Mouse (Mus musculus) ovary, postnatal 10 days (tissue): ENCODE measurements at regions not wholly inside any gene's neighbourhood (a gene's known extent, or its start where the extent isn't known, plus 50 kb on each side); places are given as distances from the start of the nearest gene placed in this dataset.

ENCODE experiments used
- DNase-seq: peaks from one replicate; pipeline ENCODE4 v3.0.0; 2022; ENCODE audit warnings: low spot score

DNA sequence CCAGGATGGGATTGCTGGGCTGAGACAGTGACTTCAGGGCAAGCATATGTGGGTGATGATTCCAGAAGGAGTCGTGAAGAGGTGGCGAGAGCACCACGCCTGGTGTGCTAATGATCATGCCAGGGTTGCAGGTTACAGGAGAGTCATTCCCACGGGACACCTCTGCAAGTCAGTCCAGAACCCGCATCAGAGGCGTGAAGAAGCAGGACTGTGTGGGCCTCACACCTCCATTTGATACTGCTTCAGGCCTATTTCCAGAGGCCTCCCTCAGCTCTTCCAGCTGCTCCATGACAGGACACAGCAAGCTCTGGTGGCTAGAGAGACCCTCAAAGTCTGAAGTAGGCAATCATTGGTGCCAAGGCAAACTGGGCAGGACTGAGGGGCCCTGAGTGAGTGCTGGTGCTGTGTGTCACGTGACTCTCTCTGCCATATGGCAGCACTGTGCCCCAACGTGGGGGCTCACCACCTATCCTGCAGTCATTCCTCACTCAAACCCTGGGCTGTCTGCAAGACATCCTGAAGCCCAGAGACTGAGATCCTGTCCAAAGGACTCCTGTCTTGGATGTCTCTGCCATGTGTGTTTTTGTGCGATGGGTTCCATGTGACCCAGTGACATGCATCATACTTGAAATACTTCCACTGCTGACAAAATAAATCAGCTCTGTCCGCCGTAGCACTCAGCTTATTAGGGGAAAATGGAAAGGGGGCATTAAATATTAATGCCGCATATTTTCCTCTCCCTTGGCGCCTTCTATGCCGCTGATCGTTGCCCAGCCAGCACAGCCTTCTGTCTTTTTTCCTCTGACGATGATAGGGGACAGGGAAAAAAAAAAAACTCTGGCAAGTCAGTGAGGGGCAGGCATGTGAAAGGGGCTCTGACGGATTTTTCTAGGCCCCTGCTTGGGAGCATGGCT, 247.6 kb upstream of the Habp2 start:
- DNase-seq = no peak

- no peak for DNase-seq
Measured at GRCm38 (mm10) chr19:56041930-56042329, 245.0 kb upstream of the Habp2 start.

DNA sequence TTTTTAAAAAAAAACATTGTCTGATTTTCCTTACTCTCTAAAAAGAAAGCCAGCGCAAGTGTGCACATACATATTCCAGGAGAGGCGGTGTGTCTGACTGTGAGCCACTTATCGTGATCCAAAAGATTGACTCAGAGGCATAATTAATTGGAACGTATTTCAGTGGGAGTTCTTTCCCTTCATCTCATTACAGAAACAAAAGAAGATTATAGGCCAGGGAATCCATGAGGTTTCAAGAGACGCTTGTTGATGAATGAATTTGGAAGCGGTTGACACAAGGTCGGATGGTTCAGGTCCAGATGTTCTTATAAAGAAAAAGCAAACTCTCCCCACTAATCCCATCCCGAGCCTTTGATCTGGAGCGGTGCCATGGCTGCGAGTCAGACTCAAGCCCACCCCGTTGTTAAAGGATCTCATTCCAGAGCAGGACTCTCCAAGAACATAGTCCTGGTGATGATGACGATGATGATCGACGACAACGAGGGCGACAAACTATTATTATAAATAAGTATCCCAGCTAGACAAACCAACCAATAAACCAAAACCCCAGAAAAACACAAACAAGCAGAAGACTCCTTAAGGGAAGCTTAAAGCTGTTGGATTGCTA, 240.1 kb upstream of the Habp2 start:
- DNase-seq = no peak

GRCm38 (mm10) chr19:56054186-56054585, 232.8 kb upstream of the Habp2 start:
- DNase-seq = no peak

GRCm38 (mm10) chr19:56056397-56056796, 230.5 kb upstream of the Habp2 start:
- DNase-seq = no peak

GRCm38 (mm10) chr19:56061882-56062540, 224.9 kb upstream of the Habp2 start:
- DNase-seq = no peak

DNA sequence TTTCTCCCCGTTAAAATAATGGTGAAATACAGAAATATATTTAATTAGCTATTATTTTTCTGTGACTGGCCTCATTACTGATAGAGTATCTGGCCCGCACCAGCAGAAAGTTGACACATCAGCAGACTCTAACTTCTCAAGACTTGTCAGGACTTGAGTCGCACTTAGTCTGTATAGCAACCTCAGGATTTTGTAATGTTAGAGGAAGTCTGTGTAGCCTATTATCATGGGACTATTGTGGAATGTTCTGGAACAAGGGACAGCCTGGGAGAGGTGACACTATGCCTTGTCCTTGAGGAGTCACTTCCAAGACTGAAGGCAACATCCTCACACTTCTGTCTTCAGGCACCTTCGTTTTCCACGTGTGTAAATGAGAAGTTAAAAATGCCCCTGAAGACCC, 223.8 kb upstream of the Habp2 start:
- DNase-seq = no peak

DNA sequence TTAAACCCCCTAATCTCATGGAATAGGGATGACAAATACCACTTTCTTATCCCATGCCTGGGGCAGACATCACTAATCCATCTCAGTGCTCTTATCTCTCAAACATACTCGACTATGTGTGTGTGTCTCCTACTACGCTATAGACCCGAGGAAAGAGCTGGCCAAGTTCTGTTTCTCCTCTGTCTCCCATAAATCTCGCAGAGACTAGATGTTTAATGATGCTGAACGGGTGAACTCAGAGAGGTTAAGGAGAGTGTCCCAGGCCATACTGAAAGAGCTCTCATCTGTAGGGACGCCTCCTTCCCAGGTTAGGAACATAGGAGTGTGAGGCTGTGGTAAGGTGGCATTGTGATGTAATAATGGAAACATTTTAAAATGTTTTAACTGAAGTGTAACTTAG, 221.2 kb upstream of the Habp2 start:
- no peak for DNase-seq

- no peak for DNase-seq
Measured at GRCm38 (mm10) chr19:56068165-56068564, 218.8 kb upstream of the Habp2 start.

- DNase-seq = no peak
Measured at GRCm38 (mm10) chr19:56068854-56069253, 218.1 kb upstream of the Habp2 start.

- DNase-seq = no peak
Measured at GRCm38 (mm10) chr19:56069266-56069665, 217.7 kb upstream of the Habp2 start.

GRCm38 (mm10) chr19:56071340-56071739, 215.6 kb upstream of the Habp2 start:
- DNase-seq = no peak

DNA sequence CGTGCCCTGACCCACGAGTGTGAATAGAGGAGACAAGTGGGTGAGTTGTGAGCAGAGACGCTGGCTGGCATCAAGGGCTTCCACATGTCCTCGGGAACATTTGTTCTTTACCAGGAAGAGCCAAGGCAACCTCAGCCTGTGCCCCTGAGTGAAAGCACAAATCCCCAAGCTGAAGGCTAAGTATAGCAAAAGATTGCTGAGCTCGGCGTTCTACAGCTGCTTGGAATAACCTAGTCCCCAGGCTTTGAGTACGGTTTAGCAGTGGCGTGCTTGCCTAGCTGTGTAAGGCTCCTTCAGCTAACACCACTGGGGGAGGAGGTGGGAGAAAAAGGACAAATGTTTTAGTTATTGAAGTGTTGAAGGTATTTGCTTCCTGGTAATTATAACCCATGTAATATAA, 210.8 kb upstream of the Habp2 start:
- no peak for DNase-seq

- DNase-seq = no peak
Measured at GRCm38 (mm10) chr19:56077491-56077890, 209.4 kb upstream of the Habp2 start.

- no peak for DNase-seq
Measured at GRCm38 (mm10) chr19:56086413-56087083, 200.4 kb upstream of the Habp2 start.

- DNase-seq = no peak
Measured at GRCm38 (mm10) chr19:56087127-56087526, 199.8 kb upstream of the Habp2 start.

GRCm38 (mm10) chr19:56089795-56090375, 197.1 kb upstream of the Habp2 start:
- no peak for DNase-seq

DNA sequence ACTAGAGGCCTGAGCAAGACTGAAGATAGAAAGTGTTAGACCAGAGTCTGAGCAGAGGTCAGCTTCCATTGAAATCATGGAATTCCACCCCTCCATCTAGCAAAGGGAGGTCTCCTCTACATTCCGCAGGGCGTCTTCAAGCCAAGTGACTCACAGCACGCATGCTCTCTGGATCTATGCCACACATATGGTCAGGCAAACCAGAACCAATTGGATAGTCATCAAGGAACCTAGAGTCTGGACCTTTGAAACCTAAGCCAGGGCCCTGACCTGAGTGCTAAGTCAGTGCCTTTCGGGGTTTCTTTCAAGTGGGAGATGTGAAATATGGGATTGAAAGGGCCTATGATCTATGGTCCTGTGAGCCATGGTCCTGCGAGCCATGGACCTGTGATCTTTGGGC, 195.4 kb upstream of the Habp2 start:
- DNase-seq = no peak

- DNase-seq = no peak
Measured at GRCm38 (mm10) chr19:56095873-56096272, 191.1 kb upstream of the Habp2 start.

GRCm38 (mm10) chr19:56099725-56100124, 187.2 kb upstream of the Habp2 start:
- DNase-seq = no peak

DNA sequence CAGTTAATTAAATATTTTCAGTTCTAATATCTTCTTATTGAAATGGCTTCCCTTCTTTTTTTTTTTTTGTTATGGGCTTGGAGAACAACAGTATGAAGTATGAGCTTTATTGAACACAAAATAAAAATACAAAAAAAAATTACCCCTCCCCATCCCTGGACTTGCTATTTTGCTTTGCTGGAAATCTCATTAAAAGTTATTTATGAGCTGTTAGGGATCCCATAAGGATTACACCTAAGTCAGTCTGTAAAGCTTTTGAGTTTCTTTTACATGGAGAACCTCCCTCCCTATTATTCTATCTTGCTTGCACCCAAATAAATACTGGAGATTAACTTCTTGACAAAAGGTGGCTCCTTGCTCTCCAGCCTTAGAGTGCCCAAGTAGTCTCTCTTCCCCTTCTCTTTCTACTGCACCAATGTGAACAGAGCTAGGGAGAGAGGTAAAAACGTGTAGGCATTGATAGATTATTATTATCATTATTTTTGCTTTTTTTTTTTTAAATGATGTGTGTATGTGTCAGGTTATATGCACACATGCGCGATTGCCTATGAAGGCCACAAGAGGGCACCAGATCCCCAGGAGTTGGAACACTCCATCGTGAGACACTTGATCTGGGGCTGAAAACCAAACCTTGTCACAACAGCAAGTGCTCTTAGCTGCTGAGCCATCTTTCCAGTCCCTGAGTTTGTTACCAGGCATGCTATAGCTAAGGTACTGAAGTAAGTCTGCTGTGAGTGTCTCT, 186.6 kb upstream of the Habp2 start:
- no peak for DNase-seq
